Mouse (Mus musculus) kidney, postnatal 0 days (tissue): ENCODE results near the gene Ezr. TPM values are rescaled to one million over a fixed set of nuclear protein-coding genes. Genes with fewer than 3 reads are reported as not detected.

Experiments
- ATAC-seq: fragments of 200-750 bp; cut with Nextera tagmentation; replicated peaks from 2 replicates; pipeline ENCODE4 v1.8.0; 2017; ENCODE audit warnings: low read depth, moderate number of reproducible peaks, moderate TSS enrichment, moderate library complexity; ENCODE audit not compliant: low FRiP score
- DNase-seq: peaks from one replicate; pipeline ENCODE4 v3.0.0-alpha.2; 2016; ENCODE audit warnings: low spot score
- H3K27ac ChIP-seq: fragments of 300-500 bp; sonication (generic); 2 replicates; pipeline ENCODE4 v1.5.1; 2014; ENCODE audit warnings: mild to moderate bottlenecking
- H3K27me3 ChIP-seq: fragments of 300-500 bp; sonication (generic); 2 replicates; pipeline ENCODE4 v1.6.1; 2014; ENCODE audit warnings: low read length, mixed read lengths; ENCODE audit not compliant: insufficient read depth
- H3K36me3 ChIP-seq: fragments of 300-500 bp; sonication (generic); 2 replicates; pipeline ENCODE4 v1.6.1; 2014; ENCODE audit warnings: low read length, mixed read lengths; ENCODE audit not compliant: insufficient read depth
- H3K4me1 ChIP-seq: fragments of 300-500 bp; sonication (generic); replicated peaks from 2 replicates; pipeline ENCODE4 v1.6.1; 2014; ENCODE audit warnings: antibody characterized with exemption, low read length, mixed read lengths; ENCODE audit not compliant: insufficient read depth
- H3K4me2 ChIP-seq: fragments of 300-500 bp; sonication (generic); 2 replicates; pipeline ENCODE4 v1.6.1; 2014; ENCODE audit warnings: mild to moderate bottlenecking, low read length, moderate library complexity, mixed read lengths
- H3K4me3 ChIP-seq: fragments of 300-500 bp; sonication (generic); replicated peaks from 2 replicates; pipeline ENCODE4 v1.5.1; 2014; ENCODE audit warnings: low read depth, low read length
- H3K9ac ChIP-seq: fragments of 300-500 bp; sonication (generic); 2 replicates; pipeline ENCODE4 v1.6.1; 2014; ENCODE audit warnings: low read depth, low read length
- H3K9me3 ChIP-seq: fragments of 300-500 bp; sonication (generic); replicated peaks from 2 replicates; pipeline ENCODE4 v1.6.1; 2016; ENCODE audit warnings: low read length, inconsistent platforms, mixed read lengths
- CTCF ChIP-seq: IDR thresholded peaks from 2 replicates; pipeline ENCODE4 v1.5.1; 2016; ENCODE audit warnings: antibody characterized with exemption, low read depth, mild to moderate bottlenecking, moderate library complexity
- WGBS: fragments of 180-500 bp; shearing (Covaris S2); extraction: QIAGEN DNeasy Blood & Tissue Kit; methylation state at CpG from one replicate; pipeline ENCODE4 v1.1.7; 2014; 5-methylcytosine and 5-hydroxymethylcytosine counted together
- polyA plus RNA-seq: library from polyadenylated mRNA; unstranded; fragments of >200 nt; fragmentation: Nextera tagmentation; extraction: Ambion mirVana; gene quantifications from 2 replicates; pipeline ENCODE4 v1.2.1, GENCODE M21; 2015

Gene Ezr
- polyA plus RNA-seq, 1 experiment from 2014 or later, result 281 TPM

GRCm38 (mm10) chr17:6782033-6782526 is 504 bp downstream of the Ezr start:
- no peaks in the 10 kb centered on the region for H3K36me3 ChIP-seq
- H3K4me2 ChIP-seq, result peak overlapping the region; percentile 87
- peaks cover 6% of the 10 kb centered on the region for H3K4me1 ChIP-seq
- WGBS, result 1% methylated on average over 21 of the region's 21 CpGs
- peak overlapping the region; percentile 88 for H3K4me3 ChIP-seq
- H3K9me3 ChIP-seq, result no peaks in the 10 kb centered on the region
- no peak for ATAC-seq
- H3K9ac ChIP-seq, result peak overlapping the region; percentile 91
- peak overlapping the region; percentile 95 for H3K27ac ChIP-seq
- DNase-seq, result no peak
- TF ChIP-seq CTCF, result no peak
- H3K27me3 ChIP-seq, result no peaks in the 10 kb centered on the region

- no peak for TF ChIP-seq CTCF
- 40% methylated on average over 6 of the region's 6 CpGs for WGBS
- peak overlapping the region; percentile 88 for H3K4me3 ChIP-seq
- H3K9ac ChIP-seq, result peak overlapping the region; percentile 91; the same call in 1 of the 2 replicates
- no peaks in the 10 kb centered on the region for H3K27me3 ChIP-seq
- H3K4me1 ChIP-seq, result peaks cover 13% of the 10 kb centered on the region
- no peaks in the 10 kb centered on the region for H3K36me3 ChIP-seq
- no peak for ATAC-seq
- DNase-seq, result no peak
- H3K4me2 ChIP-seq, result peak overlapping the region; percentile 87
- peak overlapping the region; percentile 85 for H3K27ac ChIP-seq
- H3K9me3 ChIP-seq, result no peaks in the 10 kb centered on the region
Observed at GRCm38 (mm10) chr17:6781273-6781672, 1.3 kb downstream of the Ezr start.

GRCm38 (mm10) chr17:6780521-6781115 is 2.0 kb downstream of the Ezr start:
- Histone ChIP-seq H3K4me2 (peak overlapping the region; percentile 87), H3K27ac (peak overlapping the region; percentile 85), H3K4me3 (peak overlapping the region; percentile 88), H3K9ac (peak overlapping the region; percentile 91; the same call in 1 of the 2 replicates), H3K36me3 (no peaks in the 10 kb centered on the region), H3K9me3 (no peaks in the 10 kb centered on the region), H3K4me1 (peaks cover 13% of the 10 kb centered on the region), H3K27me3 (no peaks in the 10 kb centered on the region)
- ATAC-seq, result no peak
- WGBS, result 38% methylated on average over 4 of the region's 4 CpGs
- no peak for TF ChIP-seq CTCF
- DNase-seq, result no peak

DNA sequence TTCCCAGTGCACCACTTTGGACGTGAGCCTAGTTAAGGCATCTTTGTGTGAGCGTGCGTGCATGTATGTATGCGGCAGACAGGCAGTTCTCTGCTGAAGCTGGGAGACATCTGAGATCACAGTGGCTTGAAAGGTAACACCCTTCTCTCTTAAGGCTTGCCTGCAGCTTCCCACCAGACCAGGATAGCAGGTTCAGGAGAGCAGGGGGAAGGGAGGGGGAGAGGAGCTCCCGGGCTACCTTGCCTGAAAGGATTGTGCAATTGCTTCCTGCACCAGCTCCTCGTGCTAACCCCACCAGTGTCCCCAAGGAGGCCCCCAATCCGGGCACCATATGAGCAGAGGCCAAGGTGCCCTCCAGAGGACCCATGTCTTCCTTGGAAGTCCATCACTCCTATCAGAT is 3.0 kb downstream of the Ezr start:
- H3K4me1 ChIP-seq, result peaks cover 13% of the 10 kb centered on the region
- 22% methylated on average over 7 of the region's 7 CpGs for WGBS
- DNase-seq, result no peak

GRCm38 (mm10) chr17:6778771-6779509 is 3.6 kb downstream of the Ezr start:
- DNase-seq, result peak; percentile 90
- no peak for TF ChIP-seq CTCF
- no peaks in the 10 kb centered on the region for H3K9me3 ChIP-seq
- peak overlapping the region; percentile 87 for H3K4me2 ChIP-seq
- H3K27me3 ChIP-seq, result no peaks in the 10 kb centered on the region
- peak overlapping the region; percentile 88 for H3K4me3 ChIP-seq
- H3K36me3 ChIP-seq, result no peaks in the 10 kb centered on the region
- ATAC-seq, result peak; percentile 67
- peak overlapping the region; percentile 85 for H3K27ac ChIP-seq
- peaks cover 14% of the 10 kb centered on the region for H3K4me1 ChIP-seq
- 2% methylated on average over 23 of the region's 23 CpGs for WGBS
- H3K9ac ChIP-seq, result peak overlapping the region; percentile 91; the same call in 1 of the 2 replicates

More for the DNA sequence above, 3.0 kb downstream of the Ezr start:
- peak overlapping the region; percentile 88 for H3K4me3 ChIP-seq
- H3K27ac ChIP-seq, result peak overlapping the region; percentile 85
- no peaks in the 10 kb centered on the region for H3K36me3 ChIP-seq
- H3K9ac ChIP-seq, result peak overlapping the region; percentile 91
- H3K4me2 ChIP-seq, result peak overlapping the region; percentile 87
- TF ChIP-seq CTCF, result no peak
- ATAC-seq, result no peak
- H3K9me3 ChIP-seq, result no peaks in the 10 kb centered on the region
- H3K27me3 ChIP-seq, result no peaks in the 10 kb centered on the region

DNA sequence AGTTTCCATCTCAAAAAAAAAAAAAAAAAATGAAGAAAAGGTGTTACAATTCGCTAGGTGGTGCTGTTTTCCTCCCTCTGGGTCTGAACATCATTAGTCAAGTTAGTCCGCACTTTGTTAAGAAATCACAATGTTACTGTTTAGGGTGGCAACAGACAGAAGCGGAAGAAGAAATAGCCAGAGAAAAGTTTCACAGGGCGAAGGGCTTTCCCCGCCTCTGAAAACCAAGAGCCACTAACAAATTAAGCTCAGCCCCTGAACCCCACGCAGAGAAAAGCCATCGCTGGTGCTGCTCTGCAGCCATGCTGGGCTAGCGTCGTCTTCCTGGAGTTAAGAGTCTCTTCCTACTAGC is 4.3 kb downstream of the Ezr start:
- H3K4me3 ChIP-seq, result peak overlapping the region; percentile 88
- under 1% methylated on average over 9 of the region's 9 CpGs for WGBS
- H3K27me3 ChIP-seq, result no peaks in the 10 kb centered on the region
- peak; percentile 79 for TF ChIP-seq CTCF
- H3K36me3 ChIP-seq, result no peaks in the 10 kb centered on the region
- DNase-seq, result peak; percentile 92
- H3K9me3 ChIP-seq, result no peaks in the 10 kb centered on the region
- H3K4me2 ChIP-seq, result peak overlapping the region; percentile 87
- no peak for ATAC-seq
- peak overlapping the region; percentile 85 for H3K27ac ChIP-seq
- peaks cover 21% of the 10 kb centered on the region for H3K4me1 ChIP-seq
- H3K9ac ChIP-seq, result peak overlapping the region; percentile 91; the same call in 1 of the 2 replicates
